Mouse (Mus musculus) olfactory bulb, adult 2 months (tissue): ENCODE results near the gene Rsbn1l.

ENCODE experiments used
- CTCF ChIP-seq: fragments of 200-500 bp; IDR thresholded peaks from 2 replicates; pipeline ENCODE4 v1.5.1; 2012; ENCODE audit warnings: low read depth, mild to moderate bottlenecking, low read length, moderate library complexity; ENCODE audit not compliant: insufficient read depth
- POLR2A ChIP-seq: fragments of 200-500 bp; IDR thresholded peaks from 2 replicates; pipeline ENCODE4 v1.6.1; 2012; ENCODE audit warnings: mild to moderate bottlenecking, low read depth, low read length, moderate library complexity; ENCODE audit not compliant: insufficient read depth

DNA sequence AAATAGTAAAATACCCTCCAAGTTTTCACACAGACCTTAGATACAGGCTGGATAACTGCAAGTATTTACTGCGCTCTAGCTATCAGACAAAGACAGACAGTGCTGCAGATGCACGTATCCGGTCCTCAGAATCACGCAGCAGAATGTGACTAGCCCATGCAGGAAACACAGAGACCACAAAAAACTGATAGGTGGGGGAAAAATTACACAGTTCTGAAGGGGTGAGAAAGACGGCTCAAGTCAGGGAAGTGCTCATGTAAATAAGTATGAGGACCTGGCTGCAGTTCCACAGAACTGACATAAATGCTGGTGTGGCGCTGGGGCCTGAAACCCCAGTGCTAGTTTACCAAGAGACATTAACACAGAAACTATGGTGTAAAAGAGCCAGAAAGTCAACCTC, 46.5 kb upstream of the Rsbn1l start:
- no peak for TF ChIP-seq CTCF
- no peak for TF ChIP-seq POLR2A
